Mouse (Mus musculus) C2C12 (cell line): Measurements from ENCODE around the gene Nme4. TPM values are rescaled to one million over a fixed set of nuclear protein-coding genes. Genes with fewer than 3 reads are reported as not detected.

ENCODE experiments used
- H3K27me3 ChIP-seq: one replicate; pipeline ENCODE4 v1.6.1; 2011; ENCODE audit not compliant: control insufficient read depth, insufficient read depth, insufficient read length
- H3K36me3 ChIP-seq: one replicate; pipeline ENCODE4 v1.6.1; 2011; ENCODE audit not compliant: control insufficient read depth, insufficient read depth
- H3K4me3 ChIP-seq: one replicate; pipeline ENCODE4 v1.5.1; 2011; ENCODE audit warnings: mild to moderate bottlenecking, control low read depth; ENCODE audit not compliant: poor library complexity, insufficient read depth, severe bottlenecking
- H3K79me2 ChIP-seq: one replicate; pipeline ENCODE4 v1.6.1; 2011; ENCODE audit not compliant: control insufficient read depth, insufficient read depth
- H3K79me3 ChIP-seq: one replicate; pipeline ENCODE4 v1.6.1; 2011; ENCODE audit warnings: low read depth, control low read depth
- H3ac ChIP-seq: one replicate; pipeline ENCODE3; 2011; ENCODE audit warnings: low read depth; ENCODE audit not compliant: control insufficient read depth, insufficient read length
- CEBPB ChIP-seq: IDR thresholded peaks from one replicate; pipeline ENCODE4 v1.6.1; 2011; ENCODE audit warnings: low read depth, mild to moderate bottlenecking, control low read depth, moderate library complexity
- CTCF ChIP-seq: IDR thresholded peaks from one replicate; pipeline ENCODE4 v1.5.1; 2011; ENCODE audit not compliant: control insufficient read depth, insufficient read depth, insufficient read length
- FOSL1 ChIP-seq: IDR thresholded peaks from one replicate; pipeline ENCODE4 v1.8.0; 2011; ENCODE audit warnings: mild to moderate bottlenecking, low read length; ENCODE audit not compliant: poor library complexity, insufficient read depth, severe bottlenecking
- MAX ChIP-seq: IDR thresholded peaks from one replicate; pipeline ENCODE4 v1.6.1; 2011; ENCODE audit warnings: mild to moderate bottlenecking, control low read depth
- MYOD1 ChIP-seq: IDR thresholded peaks from one replicate; pipeline ENCODE4 v1.6.1; 2011; ENCODE audit warnings: low read depth; ENCODE audit not compliant: control insufficient read depth, insufficient read length
- MYOG ChIP-seq: IDR thresholded peaks from one replicate; pipeline ENCODE4 v1.6.1; 2011; ENCODE audit not compliant: control insufficient read depth, insufficient read length; ENCODE audit errors: extremely low read depth
- USF1 ChIP-seq: IDR thresholded peaks from one replicate; pipeline ENCODE4 v1.6.1; 2011; ENCODE audit warnings: low read depth, mild to moderate bottlenecking, control low read depth, moderate library complexity
- polyA plus RNA-seq: library from polyadenylated mRNA; unstranded; fragments of >200 nt; fragmentation: generic; extraction: Trizol; gene quantifications from one replicate; pipeline ENCODE4 v1.2.1, GENCODE M21; 2012; ENCODE audit warnings: missing spikeins

Nme4 gene
- polyA plus RNA-seq, 1 experiment: 34.0 TPM

GRCm38 (mm10) chr17:26078851-26079250 lies 16.6 kb downstream of the Nme4 start:
- Histone ChIP-seq H3K79me3 (no peaks in the 10 kb centered on the region), H3K79me2 (no peaks in the 10 kb centered on the region), H3K36me3 (no peaks in the 10 kb centered on the region), H3K27me3 (peaks cover 9% of the 10 kb centered on the region), H3ac (no peak overlapping the region), H3K4me3 (no peak overlapping the region)
- TF ChIP-seq MYOD1: no peak
- TF ChIP-seq MAX: no peak
- TF ChIP-seq MYOG: no peak
- TF ChIP-seq CTCF: no peak
- TF ChIP-seq CEBPB: no peak
- no peak for TF ChIP-seq FOSL1
- TF ChIP-seq USF1: no peak

- Histone ChIP-seq H3K79me3 (no peaks in the 10 kb centered on the region), H3ac (no peak overlapping the region), H3K36me3 (no peaks in the 10 kb centered on the region), H3K79me2 (no peaks in the 10 kb centered on the region), H3K27me3 (peaks cover 9% of the 10 kb centered on the region), H3K4me3 (no peak overlapping the region)
- TF ChIP-seq FOSL1: no peak
Observed at GRCm38 (mm10) chr17:26075246-26075645, 20.2 kb downstream of the Nme4 start.

- no peak overlapping the region for H3ac ChIP-seq
- H3K79me3 ChIP-seq: peaks cover 23% of the 10 kb centered on the region
- H3K4me3 ChIP-seq: no peak overlapping the region
- TF ChIP-seq MYOD1: no peak
- no peak for TF ChIP-seq MAX
- TF ChIP-seq CEBPB: no peak
- no peak for TF ChIP-seq CTCF
- TF ChIP-seq MYOG: no peak
- no peak for TF ChIP-seq FOSL1
- no peak for TF ChIP-seq USF1
- H3K27me3 ChIP-seq: peaks cover 3% of the 10 kb centered on the region
- peaks cover 2% of the 10 kb centered on the region for H3K36me3 ChIP-seq
- peaks cover 34% of the 10 kb centered on the region for H3K79me2 ChIP-seq
Observed at GRCm38 (mm10) chr17:26070136-26070535, 25.3 kb downstream of the Nme4 start.

DNA sequence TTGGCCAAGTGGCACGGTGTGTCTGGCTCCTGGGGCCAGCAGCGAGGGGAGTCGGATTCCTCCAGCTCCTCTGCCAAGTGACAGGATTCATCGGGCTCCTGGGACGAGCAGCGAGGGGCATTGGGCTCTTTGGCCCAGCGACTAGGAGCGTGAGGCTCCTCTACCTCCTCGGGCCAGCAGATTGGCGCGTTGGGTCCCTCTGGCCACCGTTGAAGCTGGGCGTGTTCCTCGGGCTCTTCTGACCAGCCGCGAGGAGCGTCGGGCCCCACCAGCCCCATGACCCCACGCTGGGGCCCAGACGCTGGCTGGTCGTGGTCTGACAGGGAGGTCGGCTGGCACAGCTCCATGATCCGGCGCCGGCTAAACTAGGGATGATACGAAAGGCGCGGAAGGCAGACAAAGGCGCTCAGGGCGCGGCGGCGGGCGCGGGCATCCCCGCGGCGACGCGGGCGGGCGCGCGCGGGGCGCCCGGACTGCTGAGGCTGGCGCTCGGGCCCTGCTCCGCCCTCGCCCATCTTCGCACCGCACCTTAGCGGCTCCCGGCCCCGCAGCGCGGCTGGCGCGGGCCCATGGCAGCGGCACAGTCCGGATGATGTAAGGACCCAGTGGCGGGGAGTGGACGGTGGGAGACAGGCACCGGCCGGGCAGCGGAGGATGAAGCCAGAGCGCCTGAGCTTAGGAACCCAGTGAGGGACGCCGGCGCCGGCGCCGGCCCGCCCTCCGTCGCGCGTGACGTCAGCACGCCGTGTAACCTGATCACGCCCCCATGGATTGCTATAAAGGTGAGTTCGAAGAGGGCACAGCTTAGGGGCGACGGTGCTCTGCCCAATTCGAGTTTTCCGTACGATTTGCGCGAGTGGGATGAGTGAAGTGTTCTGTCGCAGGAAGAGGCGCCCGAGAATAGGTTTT lies 26.3 kb downstream of the Nme4 start, which contains the start of gene Rab11fip3:
Gene Rab11fip3, minus strand, starts transcription at position 725 of the 909 bp plus-strand sequence.
- TF ChIP-seq CEBPB (no peak), MAX (peak; percentile 11)
- Histone ChIP-seq H3K79me3 (peaks cover 25% of the 10 kb centered on the region), H3K27me3 (no peaks in the 10 kb centered on the region), H3K36me3 (peaks cover 9% of the 10 kb centered on the region), H3K4me3 (peak within 1 kb of the TSS; percentile 51), H3K79me2 (peaks cover 44% of the 10 kb centered on the region), H3ac (peak within 1 kb of the TSS; percentile 94)

- Histone ChIP-seq H3ac (peak overlapping the region; percentile 94), H3K79me2 (peaks cover 53% of the 10 kb centered on the region), H3K27me3 (no peaks in the 10 kb centered on the region), H3K79me3 (peaks cover 29% of the 10 kb centered on the region), H3K4me3 (peak overlapping the region; percentile 51), H3K36me3 (peaks cover 12% of the 10 kb centered on the region)
- TF ChIP-seq USF1: no peak
- TF ChIP-seq FOSL1: no peak
- TF ChIP-seq CTCF: no peak
- no peak for TF ChIP-seq MAX
- no peak for TF ChIP-seq MYOD1
- no peak for TF ChIP-seq MYOG
Observed at GRCm38 (mm10) chr17:26068024-26068830, 27.2 kb downstream of the Nme4 start.
